Mouse (Mus musculus) kidney, postnatal 10 days (tissue): ENCODE measurements at regions not wholly inside any gene's neighbourhood (a gene's known extent, or its start where the extent isn't known, plus 50 kb on each side); places are given as distances from the start of the nearest gene placed in this dataset.

Experiments used
- DNase-seq: peaks from one replicate; pipeline ENCODE4 v3.0.0; 2021; ENCODE audit warnings: mixed read lengths

GRCm38 (mm10) chr9:83265736-83266135 is 119.3 kb upstream of the Hmgn3 start:
- peak; percentile 15 for DNase-seq

GRCm38 (mm10) chr9:83259511-83259910 is 113.0 kb upstream of the Hmgn3 start:
- DNase-seq, result no peak

- DNase-seq, result no peak
Observed at GRCm38 (mm10) chr9:83258986-83259385, 112.5 kb upstream of the Hmgn3 start.

GRCm38 (mm10) chr9:83258476-83258875 is 112.0 kb upstream of the Hmgn3 start:
- no peak for DNase-seq

DNA sequence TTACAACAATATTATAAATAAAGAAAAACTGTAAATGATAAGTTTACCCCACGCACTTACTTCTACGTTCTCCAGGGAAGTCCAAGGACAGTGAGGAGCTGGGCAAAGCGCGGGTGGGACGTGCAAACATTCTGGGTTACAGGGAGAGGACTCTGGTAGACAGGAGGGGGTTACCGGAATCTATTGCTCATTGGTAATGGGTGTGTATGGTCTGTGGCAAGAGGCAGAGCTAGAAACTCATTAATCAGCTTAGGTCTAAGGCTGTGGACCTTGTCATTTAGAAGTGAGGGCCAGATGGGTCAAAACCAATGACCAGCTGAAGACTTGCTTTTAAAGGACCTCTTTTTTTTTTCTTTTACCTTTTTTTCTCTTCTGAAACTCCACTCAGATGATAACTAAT is 107.9 kb upstream of the Hmgn3 start:
- DNase-seq, result no peak

GRCm38 (mm10) chr9:83253789-83254188 is 107.3 kb upstream of the Hmgn3 start:
- DNase-seq, result no peak

- no peak for DNase-seq
Observed at GRCm38 (mm10) chr9:83251793-83252192, 105.3 kb upstream of the Hmgn3 start.

- no peak for DNase-seq
Observed at GRCm38 (mm10) chr9:83249871-83250270, 103.4 kb upstream of the Hmgn3 start.

DNA sequence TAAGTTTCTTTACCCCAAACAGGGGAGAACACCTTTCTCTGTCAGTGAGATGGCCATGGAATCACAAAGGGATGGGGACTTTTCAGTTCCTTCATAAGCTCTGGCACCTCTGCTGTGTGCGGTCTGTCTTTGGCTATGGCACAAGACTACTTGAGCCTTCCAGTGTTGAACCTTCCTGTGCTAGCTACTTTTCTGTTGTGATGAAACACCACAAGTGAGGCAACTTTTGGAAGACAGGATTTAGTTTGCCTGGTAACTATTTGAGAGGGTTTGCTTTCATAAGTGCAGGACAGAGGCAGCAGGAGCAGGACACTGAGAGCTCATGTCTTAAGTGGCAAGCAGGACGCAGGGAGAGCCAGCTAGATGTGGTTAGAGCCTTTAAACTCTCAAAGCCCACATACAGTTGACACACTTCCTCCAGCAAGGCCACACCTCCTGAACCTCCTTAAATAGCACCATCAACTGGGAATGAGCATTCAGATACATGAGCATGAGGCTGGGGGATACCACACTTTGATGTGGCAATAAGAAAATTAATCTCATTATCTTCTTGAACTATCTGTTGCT is 101.8 kb upstream of the Hmgn3 start:
- DNase-seq, result no peak

GRCm38 (mm10) chr9:83247066-83247668 is 100.7 kb upstream of the Hmgn3 start:
- DNase-seq, result peak; percentile 65

GRCm38 (mm10) chr9:83241119-83241518 is 94.6 kb upstream of the Hmgn3 start:
- DNase-seq, result no peak

DNA sequence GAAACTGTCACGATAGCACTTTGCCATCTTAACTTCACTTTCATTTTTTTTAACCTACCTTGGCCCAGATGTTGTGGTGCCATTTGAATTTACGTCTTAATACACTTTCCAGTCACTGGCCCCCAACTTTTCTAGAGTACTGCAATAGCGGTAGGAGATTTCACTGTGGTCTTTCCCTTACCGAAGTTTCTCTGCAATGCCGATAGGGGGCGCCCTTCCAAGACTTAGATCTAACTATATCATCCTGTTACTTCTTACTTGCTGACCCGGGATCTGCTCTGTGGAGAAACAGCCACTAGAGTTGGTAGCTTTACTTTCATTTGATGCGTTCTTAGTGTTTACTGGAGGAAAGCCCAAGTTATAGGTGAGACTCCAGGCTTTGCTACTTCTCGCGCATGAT is 92.6 kb upstream of the Hmgn3 start:
- DNase-seq, result no peak

- no peak for DNase-seq
Observed at GRCm38 (mm10) chr9:83221866-83222265, 75.4 kb upstream of the Hmgn3 start.

GRCm38 (mm10) chr9:83202583-83202982 is 56.1 kb upstream of the Hmgn3 start:
- no peak for DNase-seq

- no peak for DNase-seq
Observed at GRCm38 (mm10) chr9:83199771-83200170, 53.3 kb upstream of the Hmgn3 start.

GRCm38 (mm10) chr9:83199176-83199575 is 52.7 kb upstream of the Hmgn3 start:
- DNase-seq, result no peak

DNA sequence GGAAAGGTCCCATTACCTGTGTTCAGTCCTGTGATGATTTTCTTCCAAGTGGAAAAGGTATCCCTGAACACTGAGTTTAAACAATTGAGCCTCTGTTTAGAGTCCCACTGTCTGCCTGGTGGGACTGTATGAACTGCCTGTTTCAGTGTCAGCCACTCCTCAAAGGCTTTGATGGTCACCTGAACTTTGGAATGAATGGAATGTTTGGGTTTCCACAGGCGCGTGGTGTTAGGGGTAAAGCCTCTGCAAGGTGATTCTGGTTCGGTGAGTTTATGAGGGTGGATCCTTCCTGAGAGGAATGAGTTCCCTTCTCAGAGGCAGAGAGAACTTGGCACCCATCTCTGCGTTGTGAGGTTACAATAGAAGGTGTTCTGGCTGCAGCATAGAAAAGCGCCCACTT is 50.5 kb upstream of the Hmgn3 start:
- DNase-seq, result no peak
